Mouse (Mus musculus): ENCODE data around the gene Xpc. TPM values are rescaled to one million over a fixed set of nuclear protein-coding genes. Genes with fewer than 3 reads are reported as not detected.

The Xpc gene
- polyA plus RNA-seq, 1 experiment from 2014 or later = 9.6 TPM

GRCm38 (mm10) chr6:91488496-91489212 lies 27.0 kb downstream of the Xpc start:
- H3K4me2 ChIP-seq (ENCODE audit: low read length) = no peak overlapping the region
- H3K4me1 ChIP-seq (ENCODE audit: control insufficient read depth in 2 of 2, insufficient read depth in 2 of 2, low read length in 2 of 2) = peaks cover 3 to 7% of the 10 kb centered on the region in 2 experiments; a peak in 1 of 4 replicates
- H3K36me3 ChIP-seq (ENCODE audit: control insufficient read depth, insufficient read depth, low read length) = peaks cover 83% of the 10 kb centered on the region
- H3K27ac ChIP-seq (replicated peaks in 1 of 2; ENCODE audit: control insufficient read depth in 1 of 2, insufficient read depth in 1 of 2, low read depth in 2 of 2, low read length in 2 of 2) = peak overlapping the region; percentile 16 to 44; a peak in 1 of 4 replicates
- H3K9me3 ChIP-seq (ENCODE audit: control insufficient read depth, low read length) = no peaks in the 10 kb centered on the region
- no peak for ATAC-seq (ENCODE audit: insufficient number of reproducible peaks, insufficient read depth, low FRiP score, low read depth)
- no peak overlapping the region for H3K4me3 ChIP-seq (ENCODE audit: control insufficient read depth in 1 of 2, insufficient read depth in 1 of 2, low read depth in 1 of 2, low read length in 2 of 2)
- 52% methylated on average over 9 of the region's 9 CpGs for WGBS
- no peak overlapping the region for H3K9ac ChIP-seq (ENCODE audit: low read length)
- no peaks in the 10 kb centered on the region for H3K27me3 ChIP-seq (ENCODE audit: control insufficient read depth, insufficient read depth, low read length)

DNA sequence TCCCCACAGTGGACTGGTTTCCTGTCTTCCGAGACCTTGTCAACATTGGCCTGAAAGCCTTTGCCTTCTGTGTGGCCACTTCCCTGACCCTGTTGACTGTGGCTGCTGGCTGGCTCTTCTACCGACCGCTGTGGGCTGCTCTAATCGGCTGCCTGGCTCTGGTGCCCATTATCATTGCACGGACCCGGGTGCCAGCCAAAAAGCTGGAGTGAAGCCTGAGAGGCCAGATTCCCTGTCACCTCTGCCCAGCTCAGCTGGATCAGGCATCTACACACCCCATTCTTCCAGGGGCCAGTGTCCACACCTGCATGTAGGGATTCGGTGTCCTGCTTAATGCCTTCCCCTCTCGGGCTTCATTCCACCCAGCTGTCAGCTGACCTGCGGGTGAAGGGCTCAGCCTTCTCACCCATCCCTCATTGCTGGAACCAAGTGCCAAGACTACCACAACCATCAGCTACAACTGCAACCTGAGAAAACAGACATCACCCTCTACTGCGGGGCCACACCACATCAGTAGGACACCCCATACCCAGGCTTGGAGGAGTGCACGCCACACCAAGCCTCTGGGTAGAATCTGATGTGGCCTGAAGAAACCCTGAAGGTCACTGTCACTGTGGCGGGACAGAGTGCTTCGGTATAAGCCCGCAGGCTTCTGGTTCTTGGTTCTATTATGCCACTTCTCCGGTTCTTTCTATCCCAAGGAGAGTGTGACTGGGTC lies 28.8 kb downstream of the Xpc start:
- WGBS = 90% methylated on average over 15 of the region's 15 CpGs
- Histone ChIP-seq H3K4me3 (ENCODE audit: control insufficient read depth in 1 of 2, insufficient read depth in 1 of 2, low read depth in 1 of 2, low read length in 2 of 2) (no peak overlapping the region), H3K4me2 (ENCODE audit: low read length) (no peak overlapping the region), H3K9ac (ENCODE audit: low read length) (no peak overlapping the region), H3K27me3 (ENCODE audit: control insufficient read depth, insufficient read depth, low read length) (no peaks in the 10 kb centered on the region), H3K4me1 (ENCODE audit: control insufficient read depth in 2 of 2, insufficient read depth in 2 of 2, low read length in 2 of 2) (peaks cover 6 to 7% of the 10 kb centered on the region in 2 experiments; a peak in 2 of 4 replicates), H3K27ac (replicated peaks in 1 of 2; ENCODE audit: control insufficient read depth in 1 of 2, insufficient read depth in 1 of 2, low read depth in 2 of 2, low read length in 2 of 2) (no peak overlapping the region), H3K36me3 (ENCODE audit: control insufficient read depth, insufficient read depth, low read length) (peaks cover 89% of the 10 kb centered on the region), H3K9me3 (ENCODE audit: control insufficient read depth, low read length) (no peaks in the 10 kb centered on the region)
- ATAC-seq (ENCODE audit: insufficient number of reproducible peaks, insufficient read depth, low FRiP score, low read depth) = no peak

GRCm38 (mm10) chr6:91483371-91483770 lies 32.3 kb downstream of the Xpc start:
- Histone ChIP-seq H3K4me3 (ENCODE audit: control insufficient read depth in 1 of 2, insufficient read depth in 1 of 2, low read depth in 1 of 2, low read length in 2 of 2) (no peak overlapping the region), H3K27ac (replicated peaks in 1 of 2; ENCODE audit: control insufficient read depth in 1 of 2, insufficient read depth in 1 of 2, low read depth in 2 of 2, low read length in 2 of 2) (no peak overlapping the region), H3K4me1 (ENCODE audit: control insufficient read depth in 2 of 2, insufficient read depth in 2 of 2, low read length in 2 of 2) (peaks cover under 1 to 3% of the 10 kb centered on the region in 2 experiments; a peak in 2 of 4 replicates), H3K27me3 (ENCODE audit: control insufficient read depth, insufficient read depth, low read length) (no peaks in the 10 kb centered on the region), H3K36me3 (ENCODE audit: control insufficient read depth, insufficient read depth, low read length) (peaks cover 98% of the 10 kb centered on the region), H3K9ac (ENCODE audit: low read length) (no peak overlapping the region), H3K4me2 (ENCODE audit: low read length) (no peak overlapping the region), H3K9me3 (ENCODE audit: control insufficient read depth, low read length) (no peaks in the 10 kb centered on the region)
- no peak for ATAC-seq (ENCODE audit: insufficient number of reproducible peaks, insufficient read depth, low FRiP score, low read depth)
- WGBS = 68% methylated on average over 2 of the region's 2 CpGs

- Histone ChIP-seq H3K27me3 (ENCODE audit: control insufficient read depth, insufficient read depth, low read length) (no peaks in the 10 kb centered on the region), H3K36me3 (ENCODE audit: control insufficient read depth, insufficient read depth, low read length) (peaks cover 49% of the 10 kb centered on the region), H3K4me2 (ENCODE audit: low read length) (no peak overlapping the region), H3K9ac (ENCODE audit: low read length) (no peak overlapping the region), H3K27ac (replicated peaks in 1 of 2; ENCODE audit: control insufficient read depth in 1 of 2, insufficient read depth in 1 of 2, low read depth in 2 of 2, low read length in 2 of 2) (no peak overlapping the region), H3K4me1 (ENCODE audit: control insufficient read depth in 2 of 2, insufficient read depth in 2 of 2, low read length in 2 of 2) (peaks cover 11 to 15% of the 10 kb centered on the region in 2 experiments), H3K4me3 (ENCODE audit: control insufficient read depth in 1 of 2, insufficient read depth in 1 of 2, low read depth in 1 of 2, low read length in 2 of 2) (no peak overlapping the region), H3K9me3 (ENCODE audit: control insufficient read depth, low read length) (no peaks in the 10 kb centered on the region)
- WGBS = 85% methylated on average over 2 of the region's 2 CpGs
- no peak for ATAC-seq (ENCODE audit: insufficient number of reproducible peaks, insufficient read depth, low FRiP score, low read depth)
These were observed 39.1 kb downstream of the Xpc start for GRCm38 (mm10) chr6:91476541-91476940.

GRCm38 (mm10) chr6:91474441-91475190 lies 41.1 kb downstream of the Xpc start:
- Histone ChIP-seq H3K9ac (ENCODE audit: low read length) (peak overlapping the region; percentile 88), H3K27ac (replicated peaks in 1 of 2; ENCODE audit: control insufficient read depth in 1 of 2, insufficient read depth in 1 of 2, low read depth in 2 of 2, low read length in 2 of 2) (no peak overlapping the region), H3K27me3 (ENCODE audit: control insufficient read depth, insufficient read depth, low read length) (no peaks in the 10 kb centered on the region), H3K4me1 (ENCODE audit: control insufficient read depth in 2 of 2, insufficient read depth in 2 of 2, low read length in 2 of 2) (peaks cover 11 to 15% of the 10 kb centered on the region in 2 experiments), H3K4me3 (ENCODE audit: control insufficient read depth in 1 of 2, insufficient read depth in 1 of 2, low read depth in 1 of 2, low read length in 2 of 2) (peak overlapping the region; percentile 65 to 89), H3K9me3 (ENCODE audit: control insufficient read depth, low read length) (no peaks in the 10 kb centered on the region), H3K36me3 (ENCODE audit: control insufficient read depth, insufficient read depth, low read length) (peaks cover 29% of the 10 kb centered on the region), H3K4me2 (ENCODE audit: low read length) (peak overlapping the region; percentile 84)
- no peak for ATAC-seq (ENCODE audit: insufficient number of reproducible peaks, insufficient read depth, low FRiP score, low read depth)
- 54% methylated on average over 9 of the region's 9 CpGs for WGBS

- Histone ChIP-seq H3K36me3 (ENCODE audit: control insufficient read depth, insufficient read depth, low read length) (peaks cover 25% of the 10 kb centered on the region), H3K27me3 (ENCODE audit: control insufficient read depth, insufficient read depth, low read length) (no peaks in the 10 kb centered on the region), H3K27ac (replicated peaks in 1 of 2; ENCODE audit: control insufficient read depth in 1 of 2, insufficient read depth in 1 of 2, low read depth in 2 of 2, low read length in 2 of 2) (peak overlapping the region; percentile 35 to 76), H3K4me3 (ENCODE audit: control insufficient read depth in 1 of 2, insufficient read depth in 1 of 2, low read depth in 1 of 2, low read length in 2 of 2) (peak overlapping the region; percentile 65 to 89), H3K9me3 (ENCODE audit: control insufficient read depth, low read length) (no peaks in the 10 kb centered on the region), H3K4me1 (ENCODE audit: control insufficient read depth in 2 of 2, insufficient read depth in 2 of 2, low read length in 2 of 2) (peaks cover 11 to 15% of the 10 kb centered on the region in 2 experiments), H3K4me2 (ENCODE audit: low read length) (peak overlapping the region; percentile 84), H3K9ac (ENCODE audit: low read length) (peak overlapping the region; percentile 88)
- ATAC-seq (ENCODE audit: insufficient number of reproducible peaks, insufficient read depth, low FRiP score, low read depth) = 0 out of 2 replicates have a peak, but pooled peaks have one; percentile 0
- under 1% methylated on average over 27 of the region's 27 CpGs for WGBS
These were observed 41.8 kb downstream of the Xpc start for GRCm38 (mm10) chr6:91473805-91474440.
